Mouse (Mus musculus) forebrain, embryonic 11.5 days (tissue): ENCODE results near the gene Trrap. TPM values are rescaled to one million over a fixed set of nuclear protein-coding genes. Genes with fewer than 3 reads are reported as not detected.

Source experiments
- ATAC-seq: fragments of 200-750 bp; cut with Nextera tagmentation; replicated peaks from 2 replicates; pipeline ENCODE4 v1.8.0; 2017; ENCODE audit warnings: moderate TSS enrichment; ENCODE audit not compliant: low FRiP score
- DNase-seq: peaks from one replicate; pipeline ENCODE4 v3.0.0-alpha.2; 2017; ENCODE audit warnings: low spot score
- H3K27ac ChIP-seq: fragments of 300-500 bp; sonication (generic); 2 replicates; pipeline ENCODE4 v1.5.1; 2014; ENCODE audit warnings: low read depth, low read length
- H3K27me3 ChIP-seq: fragments of 300-500 bp; sonication (generic); 2 replicates; pipeline ENCODE4 v1.6.1; 2014; ENCODE audit warnings: mild to moderate bottlenecking, low read length, mixed read lengths; ENCODE audit not compliant: control insufficient read depth, insufficient read depth
- H3K36me3 ChIP-seq: fragments of 300-500 bp; sonication (generic); 2 replicates; pipeline ENCODE4 v1.6.1; 2014; ENCODE audit warnings: mild to moderate bottlenecking, low read length, moderate library complexity, mixed read lengths; ENCODE audit not compliant: control insufficient read depth, insufficient read depth
- H3K4me1 ChIP-seq: fragments of 300-500 bp; sonication (generic); replicated peaks from 2 replicates; pipeline ENCODE4 v1.6.1; 2014; ENCODE audit warnings: low read length, mixed read lengths; ENCODE audit not compliant: control insufficient read depth, insufficient read depth
- H3K4me2 ChIP-seq: fragments of 300-500 bp; sonication (generic); 2 replicates; pipeline ENCODE4 v1.6.1; 2014; ENCODE audit warnings: low read depth, mild to moderate bottlenecking, low read length, moderate library complexity, mixed read lengths; ENCODE audit not compliant: severe bottlenecking
- H3K4me3 ChIP-seq: fragments of 300-500 bp; sonication (generic); 2 replicates; pipeline ENCODE4 v1.5.1; 2014; ENCODE audit warnings: low read depth, low read length
- H3K9ac ChIP-seq: fragments of 300-500 bp; sonication (generic); 2 replicates; pipeline ENCODE4 v1.6.1; 2014; ENCODE audit warnings: low read length
- H3K9me3 ChIP-seq: fragments of 300-500 bp; sonication (generic); 2 replicates; pipeline ENCODE4 v1.6.1; 2016; ENCODE audit warnings: low read length, mixed read lengths; ENCODE audit not compliant: control insufficient read depth
- WGBS: fragments of 180-500 bp; shearing (Covaris S2); extraction: QIAGEN DNeasy Blood & Tissue Kit; methylation state at CpG from one replicate; pipeline ENCODE4 v1.1.7; 2014; 5-methylcytosine and 5-hydroxymethylcytosine counted together
- polyA plus RNA-seq: library from polyadenylated mRNA; unstranded; fragments of >200 nt; fragmentation: Nextera tagmentation; extraction: Ambion mirVana; gene quantifications from 2 replicates; pipeline ENCODE4 v1.2.1, GENCODE M21; 2014

Trrap gene
- polyA plus RNA-seq, 1 experiment from 2014 or later, result 137 TPM

GRCm38 (mm10) chr5:144845352-144845751, 77.8 kb downstream of the Trrap start:
- H3K4me2 ChIP-seq, result no peak overlapping the region
- H3K9ac ChIP-seq, result no peak overlapping the region
- no peaks in the 10 kb centered on the region for H3K9me3 ChIP-seq
- DNase-seq (no peak), ATAC-seq (no peak)
- 95% methylated on average over 20 of the region's 20 CpGs for WGBS
- H3K4me3 ChIP-seq, result no peak overlapping the region
- no peaks in the 10 kb centered on the region for H3K4me1 ChIP-seq
- H3K36me3 ChIP-seq, result peaks cover 36% of the 10 kb centered on the region
- no peak overlapping the region for H3K27ac ChIP-seq
- no peaks in the 10 kb centered on the region for H3K27me3 ChIP-seq

GRCm38 (mm10) chr5:144848735-144849134, 81.2 kb downstream of the Trrap start:
- H3K27me3 ChIP-seq, result no peaks in the 10 kb centered on the region
- H3K9ac ChIP-seq, result no peak overlapping the region
- 91% methylated on average over 5 of the region's 5 CpGs for WGBS
- no peak overlapping the region for H3K4me2 ChIP-seq
- no peak overlapping the region for H3K4me3 ChIP-seq
- ATAC-seq, result no peak
- H3K9me3 ChIP-seq, result no peaks in the 10 kb centered on the region
- no peak for DNase-seq
- H3K4me1 ChIP-seq, result no peaks in the 10 kb centered on the region
- peaks cover 35% of the 10 kb centered on the region for H3K36me3 ChIP-seq
- H3K27ac ChIP-seq, result no peak overlapping the region

- Histone ChIP-seq H3K4me1 (no peaks in the 10 kb centered on the region), H3K27me3 (no peaks in the 10 kb centered on the region), H3K27ac (no peak overlapping the region), H3K4me2 (no peak overlapping the region), H3K4me3 (no peak overlapping the region), H3K36me3 (peaks cover 31% of the 10 kb centered on the region), H3K9me3 (no peaks in the 10 kb centered on the region), H3K9ac (no peak overlapping the region)
- 96% methylated on average over 10 of the region's 10 CpGs for WGBS
- ATAC-seq (no peak), DNase-seq (no peak)
These were observed 82.4 kb downstream of the Trrap start for GRCm38 (mm10) chr5:144849932-144850331.

GRCm38 (mm10) chr5:144851820-144852219, 84.3 kb downstream of the Trrap start:
- Histone ChIP-seq H3K4me3 (no peak overlapping the region), H3K27ac (no peak overlapping the region), H3K4me2 (no peak overlapping the region), H3K27me3 (no peaks in the 10 kb centered on the region), H3K4me1 (no peaks in the 10 kb centered on the region), H3K9me3 (no peaks in the 10 kb centered on the region), H3K36me3 (peaks cover 22% of the 10 kb centered on the region), H3K9ac (no peak overlapping the region)
- no peak for DNase-seq
- no peak for ATAC-seq
- WGBS, result 95% methylated on average over 3 of the region's 3 CpGs

GRCm38 (mm10) chr5:144853931-144854330, 86.4 kb downstream of the Trrap start:
- Histone ChIP-seq H3K27ac (no peak overlapping the region), H3K4me1 (no peaks in the 10 kb centered on the region), H3K9me3 (no peaks in the 10 kb centered on the region), H3K27me3 (no peaks in the 10 kb centered on the region), H3K4me3 (no peak overlapping the region), H3K36me3 (peaks cover 21% of the 10 kb centered on the region), H3K9ac (no peak overlapping the region), H3K4me2 (no peak overlapping the region)
- no peak for DNase-seq
- 91% methylated on average over 5 of the region's 5 CpGs for WGBS
- ATAC-seq, result no peak

GRCm38 (mm10) chr5:144855936-144856335, 88.4 kb downstream of the Trrap start:
- no peaks in the 10 kb centered on the region for H3K4me1 ChIP-seq
- no peak overlapping the region for H3K4me3 ChIP-seq
- no peak overlapping the region for H3K9ac ChIP-seq
- no peaks in the 10 kb centered on the region for H3K27me3 ChIP-seq
- no peak overlapping the region for H3K27ac ChIP-seq
- ATAC-seq, result no peak
- H3K9me3 ChIP-seq, result no peaks in the 10 kb centered on the region
- H3K4me2 ChIP-seq, result no peak overlapping the region
- peaks cover 24% of the 10 kb centered on the region for H3K36me3 ChIP-seq
- no peak for DNase-seq
- WGBS, result 81% methylated on average over 6 of the region's 6 CpGs

- Histone ChIP-seq H3K27me3 (no peaks in the 10 kb centered on the region), H3K9ac (no peak overlapping the region), H3K36me3 (peaks cover 19% of the 10 kb centered on the region), H3K9me3 (no peaks in the 10 kb centered on the region), H3K4me3 (no peak overlapping the region), H3K27ac (no peak overlapping the region), H3K4me2 (no peak overlapping the region), H3K4me1 (no peaks in the 10 kb centered on the region)
- 95% methylated on average over 15 of the region's 15 CpGs for WGBS
- ATAC-seq (no peak), DNase-seq (no peak)
These were observed 91.0 kb downstream of the Trrap start for GRCm38 (mm10) chr5:144858527-144858926.

GRCm38 (mm10) chr5:144859284-144859683, 91.8 kb downstream of the Trrap start:
- DNase-seq (no peak), ATAC-seq (no peak)
- Histone ChIP-seq H3K9me3 (no peaks in the 10 kb centered on the region), H3K4me2 (no peak overlapping the region), H3K27me3 (no peaks in the 10 kb centered on the region), H3K9ac (no peak overlapping the region), H3K36me3 (peaks cover 19% of the 10 kb centered on the region), H3K27ac (no peak overlapping the region), H3K4me3 (no peak overlapping the region), H3K4me1 (no peaks in the 10 kb centered on the region)
- 95% methylated on average over 9 of the region's 9 CpGs for WGBS

GRCm38 (mm10) chr5:144860913-144861312, 93.4 kb downstream of the Trrap start:
- Histone ChIP-seq H3K4me2 (no peak overlapping the region), H3K9ac (no peak overlapping the region), H3K27me3 (no peaks in the 10 kb centered on the region), H3K9me3 (no peaks in the 10 kb centered on the region), H3K4me1 (no peaks in the 10 kb centered on the region), H3K36me3 (peaks cover 17% of the 10 kb centered on the region), H3K27ac (no peak overlapping the region), H3K4me3 (no peak overlapping the region)
- DNase-seq (no peak), ATAC-seq (no peak)
- WGBS, result 99% methylated on average over 8 of the region's 8 CpGs
